Mouse (Mus musculus) liver, embryonic 16.5 days (tissue): ENCODE data around the gene Chn2. TPM values are rescaled to one million over a fixed set of nuclear protein-coding genes. Genes with fewer than 3 reads are reported as not detected.

ENCODE experiments used
- ATAC-seq: fragments of 200-750 bp; cut with Nextera tagmentation; 2 replicates; pipeline ENCODE4 v1.8.0; 2017; ENCODE audit warnings: low read depth, mild to moderate bottlenecking, moderate number of reproducible peaks, moderate library complexity
- H3K27ac ChIP-seq: fragments of 300-500 bp; sonication (generic); 2 replicates; pipeline ENCODE4 v1.5.1; 2014; ENCODE audit warnings: mild to moderate bottlenecking, low read length
- H3K27me3 ChIP-seq: fragments of 300-500 bp; sonication (generic); 2 replicates; pipeline ENCODE4 v1.6.1; 2014; ENCODE audit warnings: low read depth, low read length, mixed read lengths; ENCODE audit not compliant: control insufficient read depth, insufficient read depth
- H3K36me3 ChIP-seq: fragments of 300-500 bp; sonication (generic); 2 replicates; pipeline ENCODE4 v1.6.1; 2014; ENCODE audit warnings: mild to moderate bottlenecking; ENCODE audit not compliant: control insufficient read depth, insufficient read depth
- H3K4me1 ChIP-seq: fragments of 300-500 bp; sonication (generic); 2 replicates; pipeline ENCODE4 v1.6.1; 2014; ENCODE audit warnings: low read depth, low read length, mixed read lengths; ENCODE audit not compliant: control insufficient read depth
- H3K4me2 ChIP-seq: fragments of 300-500 bp; sonication (generic); 2 replicates; pipeline ENCODE4 v1.6.1; 2014; ENCODE audit warnings: low read depth, low read length, mixed read lengths
- H3K4me3 ChIP-seq: fragments of 300-500 bp; sonication (generic); 2 replicates; pipeline ENCODE4 v1.5.1; 2014; ENCODE audit warnings: low read depth, mild to moderate bottlenecking, low read length
- H3K9ac ChIP-seq: fragments of 300-500 bp; sonication (generic); 2 replicates; pipeline ENCODE4 v1.6.1; 2014; ENCODE audit warnings: low read depth, low read length
- H3K9me3 ChIP-seq: fragments of 300-500 bp; sonication (generic); replicated peaks from 2 replicates; pipeline ENCODE4 v1.6.1; 2016; ENCODE audit warnings: low read length; ENCODE audit not compliant: control insufficient read depth
- WGBS: fragments of 180-500 bp; shearing (Covaris S2); extraction: QIAGEN DNeasy Blood & Tissue Kit; methylation state at CpG from one replicate; pipeline ENCODE4 v1.1.7; 2014; ENCODE audit not compliant: insufficient replicate concordance; 5-methylcytosine and 5-hydroxymethylcytosine counted together
- polyA plus RNA-seq: library from polyadenylated mRNA; unstranded; fragments of >200 nt; fragmentation: Nextera tagmentation; extraction: Ambion mirVana; gene quantifications from 2 replicates; pipeline ENCODE4 v1.2.1, GENCODE M21; 2015

Gene Chn2
- polyA plus RNA-seq, 1 experiment from 2014 or later: 4.2 TPM

DNA sequence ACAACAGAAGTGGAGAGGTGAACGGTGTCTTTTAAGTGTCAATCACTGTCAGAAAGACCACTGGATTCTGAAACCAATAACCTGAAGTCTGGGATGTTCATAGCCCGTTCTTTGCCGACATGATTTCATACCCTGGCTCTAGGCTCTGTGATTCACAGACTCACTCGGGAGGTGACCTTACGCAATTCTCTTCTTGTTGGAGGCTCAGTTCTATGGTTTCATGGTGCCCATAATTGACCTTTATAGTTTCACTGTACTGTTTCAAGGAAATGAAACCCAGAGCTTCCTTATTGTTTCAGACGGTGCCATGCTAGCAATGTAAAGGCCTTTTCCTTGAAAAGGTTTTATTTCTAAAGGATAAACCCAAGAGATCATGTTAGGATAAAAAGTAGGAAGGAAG is 9.4 kb downstream of the Chn2 start:
- H3K4me3 ChIP-seq: no peak overlapping the region
- H3K36me3 ChIP-seq: no peaks in the 10 kb centered on the region
- H3K4me1 ChIP-seq: peaks cover 7% of the 10 kb centered on the region
- no peaks in the 10 kb centered on the region for H3K9me3 ChIP-seq
- ATAC-seq: no peak
- 57% methylated on average over 6 of the region's 6 CpGs for WGBS
- no peak overlapping the region for H3K4me2 ChIP-seq
- no peak overlapping the region for H3K27ac ChIP-seq
- no peak overlapping the region for H3K9ac ChIP-seq
- no peaks in the 10 kb centered on the region for H3K27me3 ChIP-seq

- H3K9me3 ChIP-seq: no peaks in the 10 kb centered on the region
- H3K27me3 ChIP-seq: no peaks in the 10 kb centered on the region
- no peak overlapping the region for H3K4me3 ChIP-seq
- no peak overlapping the region for H3K9ac ChIP-seq
- no peak overlapping the region for H3K27ac ChIP-seq
- H3K4me2 ChIP-seq: no peak overlapping the region
- peaks cover 6% of the 10 kb centered on the region for H3K4me1 ChIP-seq
- no peak for ATAC-seq
- 54% methylated on average over 7 of the region's 7 CpGs for WGBS
- H3K36me3 ChIP-seq: no peaks in the 10 kb centered on the region
Observed at GRCm38 (mm10) chr6:54051173-54051572, 11.8 kb downstream of the Chn2 start.

DNA sequence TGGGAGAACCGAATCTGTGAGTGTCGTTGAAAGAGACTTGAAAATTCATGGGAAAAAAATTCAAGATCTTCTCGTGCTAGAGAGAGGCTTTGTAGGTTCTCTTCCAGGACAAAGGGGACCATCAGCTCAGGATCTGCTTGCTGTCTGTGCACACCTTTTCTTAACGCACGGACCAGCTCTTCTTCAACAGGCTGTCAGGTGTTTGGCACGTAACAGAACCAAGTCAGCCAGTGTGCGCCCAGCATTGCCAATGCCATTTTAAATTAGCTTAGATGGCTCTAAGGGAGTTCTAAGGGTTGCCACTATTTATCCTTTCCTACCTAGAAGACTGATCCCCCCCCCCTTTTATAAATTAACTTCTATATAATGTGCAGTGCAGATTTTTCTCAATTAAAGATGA is 12.8 kb downstream of the Chn2 start:
- WGBS: 68% methylated on average over 7 of the region's 7 CpGs
- Histone ChIP-seq H3K27ac (no peak overlapping the region), H3K36me3 (no peaks in the 10 kb centered on the region), H3K4me2 (no peak overlapping the region), H3K4me3 (no peak overlapping the region), H3K9ac (no peak overlapping the region), H3K4me1 (no peaks in the 10 kb centered on the region), H3K9me3 (no peaks in the 10 kb centered on the region), H3K27me3 (no peaks in the 10 kb centered on the region)
- no peak for ATAC-seq

DNA sequence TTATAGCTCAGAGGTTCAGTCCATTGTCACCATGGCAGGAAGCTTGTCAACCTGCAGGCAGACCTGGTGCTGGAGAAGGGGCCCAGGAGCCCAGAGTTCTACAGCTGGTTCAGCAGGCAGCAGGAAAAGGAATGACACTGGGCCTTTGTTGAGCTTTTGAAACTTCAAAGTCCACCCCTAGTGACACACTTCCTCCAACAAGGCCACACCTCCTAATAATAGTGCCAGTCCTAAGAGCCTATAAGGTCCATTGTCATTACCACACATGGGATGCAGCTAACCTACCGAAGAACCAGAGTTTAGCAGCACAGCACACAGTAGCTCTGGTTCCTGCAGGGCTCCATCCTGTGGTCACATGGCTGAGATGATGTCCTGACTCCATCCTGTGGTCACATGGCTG is 13.3 kb downstream of the Chn2 start:
- Histone ChIP-seq H3K36me3 (no peaks in the 10 kb centered on the region), H3K27me3 (no peaks in the 10 kb centered on the region), H3K27ac (no peak overlapping the region), H3K4me1 (no peaks in the 10 kb centered on the region), H3K9ac (no peak overlapping the region), H3K4me2 (no peak overlapping the region), H3K9me3 (no peaks in the 10 kb centered on the region), H3K4me3 (no peak overlapping the region)
- 54% methylated on average over 1 of the region's 1 CpGs for WGBS
- no peak for ATAC-seq

DNA sequence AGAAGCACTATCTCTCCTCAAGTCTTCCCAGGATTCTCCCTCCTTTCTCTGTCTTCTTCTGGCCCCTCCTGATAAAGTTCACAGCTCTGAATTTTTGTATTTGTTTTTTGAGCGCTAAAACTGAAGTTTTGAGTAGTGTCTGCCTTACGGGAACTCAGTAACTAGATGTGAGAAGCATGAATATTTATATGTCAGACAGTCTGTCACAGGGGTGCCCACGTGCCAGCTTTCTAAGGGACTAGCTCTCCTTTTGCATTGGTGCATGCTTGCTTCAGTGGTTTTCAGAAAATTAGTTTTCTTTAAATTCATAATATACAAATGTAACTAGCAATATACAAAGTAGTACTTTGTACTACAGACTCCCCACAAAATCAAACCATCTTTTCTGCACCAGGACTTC is 14.0 kb downstream of the Chn2 start:
- H3K36me3 ChIP-seq: no peaks in the 10 kb centered on the region
- H3K27me3 ChIP-seq: no peaks in the 10 kb centered on the region
- H3K27ac ChIP-seq: no peak overlapping the region
- no peaks in the 10 kb centered on the region for H3K9me3 ChIP-seq
- no peak for ATAC-seq
- H3K4me2 ChIP-seq: no peak overlapping the region
- 63% methylated on average over 3 of the region's 3 CpGs for WGBS
- no peak overlapping the region for H3K4me3 ChIP-seq
- H3K4me1 ChIP-seq: no peaks in the 10 kb centered on the region
- no peak overlapping the region for H3K9ac ChIP-seq

- Histone ChIP-seq H3K36me3 (no peaks in the 10 kb centered on the region), H3K27ac (no peak overlapping the region), H3K4me1 (no peaks in the 10 kb centered on the region), H3K9ac (no peak overlapping the region), H3K9me3 (no peaks in the 10 kb centered on the region), H3K4me3 (no peak overlapping the region), H3K4me2 (no peak overlapping the region), H3K27me3 (no peaks in the 10 kb centered on the region)
- WGBS: 57% methylated on average over 5 of the region's 5 CpGs
- no peak for ATAC-seq
Observed at GRCm38 (mm10) chr6:54055387-54055786, 16.0 kb downstream of the Chn2 start.

- Histone ChIP-seq H3K4me2 (no peak overlapping the region), H3K9me3 (no peaks in the 10 kb centered on the region), H3K4me1 (no peaks in the 10 kb centered on the region; the same call in 1 of the 2 replicates), H3K4me3 (no peak overlapping the region), H3K27ac (no peak overlapping the region), H3K27me3 (no peaks in the 10 kb centered on the region), H3K36me3 (no peaks in the 10 kb centered on the region), H3K9ac (no peak overlapping the region)
- 56% methylated on average over 18 of the region's 18 CpGs for WGBS
- no peak for ATAC-seq
Observed at GRCm38 (mm10) chr6:54056548-54057532, 17.5 kb downstream of the Chn2 start.

GRCm38 (mm10) chr6:54057661-54058060 is 18.3 kb downstream of the Chn2 start:
- no peaks in the 10 kb centered on the region for H3K27me3 ChIP-seq
- H3K36me3 ChIP-seq: no peaks in the 10 kb centered on the region
- no peak overlapping the region for H3K4me2 ChIP-seq
- 60% methylated on average over 10 of the region's 10 CpGs for WGBS
- no peak overlapping the region for H3K9ac ChIP-seq
- no peaks in the 10 kb centered on the region; the same call in 1 of the 2 replicates for H3K4me1 ChIP-seq
- ATAC-seq: no peak
- no peak overlapping the region for H3K27ac ChIP-seq
- no peaks in the 10 kb centered on the region for H3K9me3 ChIP-seq
- H3K4me3 ChIP-seq: no peak overlapping the region

GRCm38 (mm10) chr6:54058837-54059236 is 19.5 kb downstream of the Chn2 start:
- Histone ChIP-seq H3K27me3 (no peaks in the 10 kb centered on the region), H3K36me3 (no peaks in the 10 kb centered on the region), H3K4me2 (no peak overlapping the region), H3K27ac (no peak overlapping the region), H3K9me3 (no peaks in the 10 kb centered on the region), H3K4me3 (no peak overlapping the region), H3K9ac (no peak overlapping the region), H3K4me1 (no peaks in the 10 kb centered on the region; the same call in 1 of the 2 replicates)
- ATAC-seq: no peak
- 28% methylated on average over 8 of the region's 8 CpGs for WGBS
